Mouse (Mus musculus): ENCODE measurements around the gene Adamts12. TPM values are rescaled to one million over a fixed set of nuclear protein-coding genes. Genes with fewer than 3 reads are reported as not detected.

Adamts12 gene
- under 1 TPM; 0.30 to 0.43 TPM for total RNA-seq (2021)
- long read RNA-seq, partial matches to known transcripts: 0 of 1 reads
- long read RNA-seq, other reads (novel, unspliced or antisense): 1 of 1 reads

- DNase-seq (ENCODE audit: low spot score in 2 of 2): no peak
These were observed at the start of gene Adamts12 for GRCm38 (mm10) chr15:11064558-11065411. Gene Adamts12, plus strand, starts transcription at chr15:11064790.

GRCm38 (mm10) chr15:11014931-11015330 lies 49.7 kb upstream of the Adamts12 start:
- DNase-seq (ENCODE audit: low spot score in 2 of 2): no peak

- no peak for DNase-seq (ENCODE audit: low spot score in 2 of 2)
These were observed 37.6 kb upstream of the Adamts12 start for GRCm38 (mm10) chr15:11026801-11027561.

- no peak for DNase-seq (ENCODE audit: low spot score in 2 of 2)
These were observed 34.4 kb upstream of the Adamts12 start for GRCm38 (mm10) chr15:11030188-11030587.

- DNase-seq (ENCODE audit: low spot score in 2 of 2): no peak
These were observed 28.6 kb upstream of the Adamts12 start for GRCm38 (mm10) chr15:11035947-11036474.

GRCm38 (mm10) chr15:11036535-11037375 lies 27.8 kb upstream of the Adamts12 start:
- no peak for DNase-seq (ENCODE audit: low spot score in 2 of 2)

GRCm38 (mm10) chr15:11037376-11037695 lies 27.3 kb upstream of the Adamts12 start:
- DNase-seq (ENCODE audit: low spot score in 2 of 2): no peak

- DNase-seq (ENCODE audit: low spot score in 2 of 2): no peak
These were observed 26.9 kb upstream of the Adamts12 start, which contains the start of gene Rxfp3 for GRCm38 (mm10) chr15:11037711-11038110. Gene Rxfp3, minus strand, starts transcription at chr15:11037991.

- DNase-seq (ENCODE audit: low spot score in 2 of 2): peak in 1 of 2 experiments; percentile 63
These were observed 26.1 kb upstream of the Adamts12 start for GRCm38 (mm10) chr15:11038476-11038875.

GRCm38 (mm10) chr15:11040067-11040466 lies 24.5 kb upstream of the Adamts12 start:
- DNase-seq (ENCODE audit: low spot score in 2 of 2): no peak

GRCm38 (mm10) chr15:11041229-11041628 lies 23.4 kb upstream of the Adamts12 start:
- DNase-seq (ENCODE audit: low spot score in 2 of 2): no peak

GRCm38 (mm10) chr15:11042828-11043227 lies 21.8 kb upstream of the Adamts12 start:
- DNase-seq (ENCODE audit: low spot score in 2 of 2): no peak

- no peak for DNase-seq (ENCODE audit: low spot score in 2 of 2)
These were observed 10.7 kb upstream of the Adamts12 start for GRCm38 (mm10) chr15:11053678-11054439.

GRCm38 (mm10) chr15:11054440-11055080 lies 10.0 kb upstream of the Adamts12 start:
- no peak for DNase-seq (ENCODE audit: low spot score in 2 of 2)

- DNase-seq (ENCODE audit: low spot score in 2 of 2): no peak
These were observed 1.7 kb upstream of the Adamts12 start for GRCm38 (mm10) chr15:11062903-11063302.

- no peak for DNase-seq (ENCODE audit: low spot score in 2 of 2)
These were observed 431 bp upstream of the Adamts12 start for GRCm38 (mm10) chr15:11064160-11064557.

- DNase-seq (ENCODE audit: low spot score in 2 of 2): no peak
These were observed 1.1 kb downstream of the Adamts12 start for GRCm38 (mm10) chr15:11065528-11066171.

- no peak for DNase-seq (ENCODE audit: low spot score in 2 of 2)
These were observed 1.7 kb downstream of the Adamts12 start for GRCm38 (mm10) chr15:11066299-11066698.

GRCm38 (mm10) chr15:11067891-11068290 lies 3.3 kb downstream of the Adamts12 start:
- DNase-seq (ENCODE audit: low spot score in 2 of 2): no peak

Measured in layer of hippocampus, adult 18-20 months (tissue).